Mouse (Mus musculus): ENCODE measurements around the gene Gm7970. TPM values are rescaled to one million over a fixed set of nuclear protein-coding genes. Genes with fewer than 3 reads are reported as not detected.
"Not testable (repeated sequence)": the region's sequence is repeated elsewhere in the genome, so short reads cannot be mapped to it uniquely, and the experiment has no call there.

Gene Gm7970
- total RNA-seq (2021): not detected in 2 replicates
- long read RNA-seq: 0 reads

- DNase-seq: not testable (repeated sequence)
These were observed at the start of gene Gm7970 for GRCm38 (mm10) chr14:41555483-41555882. TSS of gene Gm7970 (minus strand) at chr14:41555583.

- not testable (repeated sequence) for DNase-seq
These were observed 45.6 kb upstream of the Gm7970 start for GRCm38 (mm10) chr14:41600935-41601334.

GRCm38 (mm10) chr14:41586346-41586745 lies 31.0 kb upstream of the Gm7970 start:
- not testable (repeated sequence) for DNase-seq

- DNase-seq: not testable (repeated sequence)
These were observed 17.5 kb upstream of the Gm7970 start, which contains the start of gene 1700049E17Rik2 for GRCm38 (mm10) chr14:41572911-41573310. TSS of gene 1700049E17Rik2 (plus strand) at chr14:41573211.

GRCm38 (mm10) chr14:41524695-41525094 lies 30.7 kb downstream of the Gm7970 start:
- DNase-seq: not testable (repeated sequence)

DNA sequence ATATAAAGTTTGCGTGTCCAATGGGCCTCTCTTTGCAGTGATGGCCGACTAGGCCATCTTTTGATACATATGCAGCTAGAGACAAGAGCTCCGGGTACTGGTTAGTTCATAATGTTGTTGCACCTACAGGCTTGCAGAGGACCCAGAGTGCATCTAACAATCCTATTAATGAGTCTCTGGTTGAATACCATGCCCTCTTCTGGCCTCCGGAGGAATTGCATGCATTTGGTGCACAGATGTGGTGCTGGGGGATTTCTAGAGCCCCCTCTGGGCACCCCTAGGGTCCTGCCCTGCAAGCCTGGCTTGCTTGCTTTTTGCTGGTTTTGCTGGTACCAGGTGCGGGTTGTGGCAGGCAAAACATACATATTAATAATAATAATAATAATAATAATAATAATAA lies 34.7 kb downstream of the Gm7970 start:
- peak; percentile 1 for DNase-seq

Other genes starting within 250 kb of the Gm7970 start
- gene Gm5798, start 207.0 kb downstream of the Gm7970 start, total RNA-seq (2021): not detected in 2 replicates
- not detected in 2 replicates for gene Gm7945, start 169.2 kb downstream of the Gm7970 start, total RNA-seq (2021)
- gene Gm6482, start 147.3 kb downstream of the Gm7970 start, total RNA-seq (2021): not detected in 2 replicates
- gene Gm7954, start 102.1 kb downstream of the Gm7970 start, total RNA-seq (2021): not detected in 2 replicates
- gene Gm3486, start 66.1 kb downstream of the Gm7970 start, total RNA-seq (2021): not detected in 2 replicates
- not detected in 2 replicates for gene 1700049E17Rik2, start 17.6 kb upstream of the Gm7970 start, total RNA-seq (2021)
- not detected in 2 replicates for gene Gm3072, start 69.0 kb upstream of the Gm7970 start, total RNA-seq (2021)
- gene Gm3676, start 90.9 kb upstream of the Gm7970 start, total RNA-seq (2021): not detected in 2 replicates
- not detected in 2 replicates for gene Gm8068, start 146.3 kb upstream of the Gm7970 start, total RNA-seq (2021)
- not detected in 2 replicates for gene Gm7929, start 195.0 kb upstream of the Gm7970 start, total RNA-seq (2021)
- not detected in 2 replicates for gene Gm47189, start 216.9 kb upstream of the Gm7970 start, total RNA-seq (2021)

Data from adrenal gland, postnatal 25 days (tissue).